Mouse (Mus musculus): ENCODE measurements around the gene Csl. TPM values are rescaled to one million over a fixed set of nuclear protein-coding genes. Genes with fewer than 3 reads are reported as not detected.

Gene Csl
- polyA plus RNA-seq (2015; fragmentation: Nextera tagmentation; extraction: Ambion mirVana) = not detected in 2 replicates

- no peak within 1 kb of the TSS for H3K4me3 ChIP-seq
- 90% methylated on average over 9 of the region's 9 CpGs for WGBS
- H3K27me3 ChIP-seq = no peaks in the 10 kb centered on the region
- H3K4me2 ChIP-seq = no peak within 1 kb of the TSS
- no peak for ATAC-seq (ENCODE audit: borderline replicate concordance, extremely low read depth, low FRiP score, low TSS enrichment)
- H3K27ac ChIP-seq = no peak within 1 kb of the TSS
- no peaks in the 10 kb centered on the region for H3K4me1 ChIP-seq
- H3K9me3 ChIP-seq = no peaks in the 10 kb centered on the region
- H3K36me3 ChIP-seq = no peaks in the 10 kb centered on the region
- no peak within 1 kb of the TSS for H3K9ac ChIP-seq
Measured at GRCm38 (mm10) chr10:99759558-99759957, at the start of gene Csl. Gene Csl (minus strand): TSS chr10:99759658.

DNA sequence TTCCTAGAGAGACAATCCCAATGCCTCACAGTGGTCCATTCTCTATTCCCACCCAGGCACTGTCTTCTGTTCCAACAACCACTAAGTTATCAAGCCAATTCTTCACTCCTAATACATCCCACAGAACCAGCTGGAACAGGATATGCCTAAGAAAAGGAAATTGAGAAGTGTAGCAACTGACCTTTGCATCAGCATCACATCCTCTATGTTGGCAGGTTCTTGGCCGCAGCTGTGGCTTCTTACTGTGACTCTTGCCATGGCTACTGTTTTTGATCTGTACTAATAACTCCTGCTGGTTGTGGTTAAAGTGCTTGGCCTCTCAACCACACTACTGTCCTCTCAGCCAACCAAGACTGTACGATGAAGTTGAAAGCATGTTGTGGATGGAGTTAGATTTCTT is 30.0 kb upstream of the Csl start:
- Histone ChIP-seq H3K4me1 (no peaks in the 10 kb centered on the region), H3K27ac (no peak overlapping the region), H3K9ac (no peak overlapping the region), H3K9me3 (no peaks in the 10 kb centered on the region), H3K36me3 (no peaks in the 10 kb centered on the region), H3K4me3 (no peak overlapping the region), H3K4me2 (no peak overlapping the region), H3K27me3 (no peaks in the 10 kb centered on the region)
- peak; percentile 80; the same call in 1 of the 2 replicates for ATAC-seq (ENCODE audit: borderline replicate concordance, extremely low read depth, low FRiP score, low TSS enrichment)
- 38% methylated on average over 2 of the region's 2 CpGs for WGBS

- no peak for ATAC-seq (ENCODE audit: borderline replicate concordance, extremely low read depth, low FRiP score, low TSS enrichment)
- H3K36me3 ChIP-seq = no peaks in the 10 kb centered on the region
- no peak overlapping the region for H3K9ac ChIP-seq
- no peak overlapping the region for H3K4me2 ChIP-seq
- H3K4me3 ChIP-seq = no peak overlapping the region
- H3K27me3 ChIP-seq = no peaks in the 10 kb centered on the region
- H3K4me1 ChIP-seq = no peaks in the 10 kb centered on the region
- no peak overlapping the region for H3K27ac ChIP-seq
- no peaks in the 10 kb centered on the region for H3K9me3 ChIP-seq
- 80% methylated on average over 12 of the region's 12 CpGs for WGBS
Measured at GRCm38 (mm10) chr10:99774228-99775120, 15.0 kb upstream of the Csl start.

GRCm38 (mm10) chr10:99750146-99750545 is 9.3 kb downstream of the Csl start:
- H3K27ac ChIP-seq = no peak overlapping the region
- H3K4me2 ChIP-seq = no peak overlapping the region
- no peaks in the 10 kb centered on the region for H3K27me3 ChIP-seq
- H3K9ac ChIP-seq = no peak overlapping the region
- H3K4me1 ChIP-seq = no peaks in the 10 kb centered on the region
- no peak for ATAC-seq (ENCODE audit: borderline replicate concordance, extremely low read depth, low FRiP score, low TSS enrichment)
- WGBS = 90% methylated on average over 2 of the region's 2 CpGs
- H3K4me3 ChIP-seq = no peak overlapping the region
- no peaks in the 10 kb centered on the region for H3K9me3 ChIP-seq
- H3K36me3 ChIP-seq = no peaks in the 10 kb centered on the region

GRCm38 (mm10) chr10:99748668-99749260 is 10.7 kb downstream of the Csl start:
- H3K9me3 ChIP-seq = no peaks in the 10 kb centered on the region
- H3K27ac ChIP-seq = no peak overlapping the region
- ATAC-seq (ENCODE audit: borderline replicate concordance, extremely low read depth, low FRiP score, low TSS enrichment) = no peak
- 55% methylated on average over 2 of the region's 2 CpGs for WGBS
- H3K4me2 ChIP-seq = no peak overlapping the region
- no peak overlapping the region for H3K9ac ChIP-seq
- no peaks in the 10 kb centered on the region for H3K27me3 ChIP-seq
- no peaks in the 10 kb centered on the region for H3K36me3 ChIP-seq
- H3K4me3 ChIP-seq = no peak overlapping the region
- H3K4me1 ChIP-seq = no peaks in the 10 kb centered on the region

DNA sequence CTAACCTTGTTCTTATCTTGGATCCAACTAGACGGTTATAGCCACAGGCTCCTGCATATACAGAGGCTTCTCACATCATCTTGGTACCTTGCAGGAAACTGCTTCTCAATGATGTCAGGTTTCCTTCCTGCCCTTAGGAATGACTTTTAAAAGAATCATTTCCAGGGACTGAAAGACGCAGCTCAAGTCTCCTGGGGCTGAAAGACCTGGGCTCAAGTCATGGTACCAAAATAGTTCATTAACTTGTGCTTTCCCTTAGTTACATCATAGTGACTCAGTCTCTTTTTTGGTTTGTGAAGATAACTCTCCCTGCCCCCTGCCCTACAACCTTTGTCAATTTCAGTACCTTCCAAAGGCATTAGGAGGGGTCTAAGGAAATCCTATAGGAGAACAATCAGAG is 11.4 kb downstream of the Csl start:
- H3K9me3 ChIP-seq = no peaks in the 10 kb centered on the region
- no peaks in the 10 kb centered on the region for H3K4me1 ChIP-seq
- 48% methylated on average over 2 of the region's 2 CpGs for WGBS
- no peak overlapping the region for H3K4me2 ChIP-seq
- no peak overlapping the region for H3K9ac ChIP-seq
- no peaks in the 10 kb centered on the region for H3K27me3 ChIP-seq
- peak; percentile 55; the same call in 1 of the 2 replicates for ATAC-seq (ENCODE audit: borderline replicate concordance, extremely low read depth, low FRiP score, low TSS enrichment)
- H3K27ac ChIP-seq = peak overlapping the region; percentile 69
- H3K36me3 ChIP-seq = no peaks in the 10 kb centered on the region
- no peak overlapping the region for H3K4me3 ChIP-seq

DNA sequence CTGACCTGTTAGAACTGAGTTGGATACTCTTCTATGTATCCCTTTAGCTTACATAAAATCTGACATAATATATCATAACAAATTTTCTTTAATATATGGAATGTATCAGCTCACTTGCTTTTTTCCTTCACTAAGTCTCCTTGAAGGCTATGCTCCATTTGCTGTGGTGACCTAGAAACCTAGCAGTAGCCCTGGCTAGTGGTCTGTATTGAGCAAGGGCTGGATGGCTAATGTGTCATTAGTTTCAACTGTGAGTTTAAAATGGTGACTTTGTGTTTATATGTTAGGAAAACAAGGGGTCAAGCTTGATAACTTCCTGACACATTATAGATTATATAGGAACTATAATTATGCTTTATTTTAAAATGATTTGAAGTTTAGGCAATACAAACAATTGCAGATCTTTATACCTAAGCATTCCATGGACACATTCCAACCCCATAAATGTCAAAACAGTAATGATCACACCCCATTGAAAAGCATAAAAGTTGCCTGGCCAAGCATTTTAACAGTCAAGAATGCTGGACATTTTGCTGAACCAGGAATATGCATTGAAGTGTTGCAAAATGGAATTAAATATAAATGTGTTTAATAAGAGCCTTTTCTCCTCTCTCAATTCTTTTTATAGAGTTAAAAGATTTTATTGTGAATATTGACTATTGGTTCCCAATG is 17.7 kb downstream of the Csl start:
- no peak for ATAC-seq (ENCODE audit: borderline replicate concordance, extremely low read depth, low FRiP score, low TSS enrichment)
- no peak overlapping the region for H3K9ac ChIP-seq
- H3K36me3 ChIP-seq = no peaks in the 10 kb centered on the region
- H3K4me2 ChIP-seq = no peak overlapping the region
- H3K4me1 ChIP-seq = no peaks in the 10 kb centered on the region
- no peak overlapping the region for H3K27ac ChIP-seq
- H3K27me3 ChIP-seq = no peaks in the 10 kb centered on the region
- H3K9me3 ChIP-seq = no peaks in the 10 kb centered on the region
- no peak overlapping the region for H3K4me3 ChIP-seq

DNA sequence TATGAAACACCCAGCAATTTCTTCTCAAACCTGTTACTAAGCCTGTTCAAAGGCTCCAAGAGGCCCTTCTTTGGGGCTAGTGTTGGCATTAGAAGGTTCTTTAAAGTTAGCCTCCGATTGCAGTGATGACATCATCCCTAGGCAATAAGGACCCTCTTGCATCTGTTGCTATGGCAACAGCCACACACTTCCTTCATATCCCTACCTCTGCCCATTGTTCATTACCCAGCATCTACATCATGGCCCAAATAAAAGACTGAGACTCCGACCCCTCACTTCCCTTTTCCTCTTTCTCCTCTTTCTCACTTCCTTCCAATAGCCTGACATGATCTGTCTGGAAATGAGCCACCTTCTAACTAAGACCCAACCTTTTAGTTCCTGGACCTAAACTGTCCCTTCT is 46.3 kb downstream of the Csl start:
- 47% methylated on average over 2 of the region's 2 CpGs for WGBS
- H3K9me3 ChIP-seq = no peaks in the 10 kb centered on the region
- H3K4me3 ChIP-seq = no peak overlapping the region
- H3K9ac ChIP-seq = no peak overlapping the region
- H3K36me3 ChIP-seq = no peaks in the 10 kb centered on the region
- no peak overlapping the region for H3K27ac ChIP-seq
- H3K4me2 ChIP-seq = no peak overlapping the region
- no peak for ATAC-seq (ENCODE audit: borderline replicate concordance, extremely low read depth, low FRiP score, low TSS enrichment)
- no peaks in the 10 kb centered on the region for H3K27me3 ChIP-seq
- no peaks in the 10 kb centered on the region for H3K4me1 ChIP-seq

DNA sequence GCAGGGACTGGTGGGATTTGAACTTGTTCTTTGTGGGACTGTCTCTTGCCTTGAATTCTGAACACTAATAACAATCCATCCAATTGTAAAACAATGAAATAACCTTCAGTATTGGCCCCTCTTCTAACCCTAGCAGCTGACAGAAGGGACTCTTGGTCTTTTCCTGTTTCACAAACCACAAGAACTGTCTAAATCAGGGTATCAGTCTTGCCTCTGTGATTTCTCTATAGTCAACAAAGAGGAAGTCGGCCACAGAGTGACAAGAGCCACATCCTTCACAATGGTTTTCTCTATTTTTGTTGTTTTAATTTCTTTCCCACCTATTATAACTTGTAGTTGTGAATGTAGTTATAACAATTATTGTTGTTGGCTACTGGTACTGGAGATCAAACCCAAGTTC is 47.9 kb downstream of the Csl start:
- Histone ChIP-seq H3K36me3 (no peaks in the 10 kb centered on the region), H3K4me2 (no peak overlapping the region), H3K9ac (no peak overlapping the region), H3K9me3 (no peaks in the 10 kb centered on the region), H3K4me3 (no peak overlapping the region), H3K4me1 (no peaks in the 10 kb centered on the region), H3K27me3 (no peaks in the 10 kb centered on the region), H3K27ac (no peak overlapping the region)
- no peak for ATAC-seq (ENCODE audit: borderline replicate concordance, extremely low read depth, low FRiP score, low TSS enrichment)
- 66% methylated on average over 1 of the region's 1 CpGs for WGBS

All from lung, embryonic 15.5 days (tissue).